Mouse (Mus musculus): ENCODE data around the gene Pigm. TPM values are rescaled to one million over a fixed set of nuclear protein-coding genes. Genes with fewer than 3 reads are reported as not detected.

Gene Pigm
- polyA plus RNA-seq, 1 experiment from 2014 or later = 4.7 TPM

GRCm38 (mm10) chr1:172352453-172352852, 23.9 kb upstream of the Pigm start:
- no peak for ATAC-seq (ENCODE audit: extremely low read depth, insufficient number of reproducible peaks, low FRiP score, low TSS enrichment)
- H3K4me2 ChIP-seq = no peak overlapping the region
- 56% methylated on average over 3 of the region's 3 CpGs for WGBS
- H3K4me3 ChIP-seq = no peak overlapping the region
- H3K36me3 ChIP-seq = no peaks in the 10 kb centered on the region
- no peak overlapping the region for H3K27ac ChIP-seq (replicated peaks)
- no peaks in the 10 kb centered on the region for H3K9me3 ChIP-seq
- H3K9ac ChIP-seq = no peak overlapping the region
- peaks cover 96% of the 10 kb centered on the region for H3K27me3 ChIP-seq (replicated peaks)
- peaks cover 11% of the 10 kb centered on the region for H3K4me1 ChIP-seq

DNA sequence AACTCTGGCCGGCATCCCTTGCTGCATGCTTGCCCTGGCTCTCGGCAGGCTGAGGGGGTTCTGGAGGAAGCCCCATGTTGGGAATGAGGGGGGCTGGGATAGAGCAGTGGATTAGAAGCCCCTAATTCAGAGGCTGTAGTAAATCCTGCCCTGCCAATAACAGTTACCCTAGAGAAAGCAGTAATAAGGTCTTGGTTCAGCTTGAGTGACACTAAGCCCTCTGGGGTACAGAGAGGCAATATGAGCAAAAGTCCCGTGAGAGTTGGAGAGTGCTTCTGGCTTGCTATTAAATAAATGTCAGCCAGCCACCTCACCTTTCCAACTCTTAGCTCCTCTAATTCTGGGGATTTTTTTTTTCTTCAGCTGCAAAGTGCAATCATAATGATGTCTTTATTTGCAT, 21.0 kb upstream of the Pigm start:
- no peak for ATAC-seq (ENCODE audit: extremely low read depth, insufficient number of reproducible peaks, low FRiP score, low TSS enrichment)
- Histone ChIP-seq H3K9ac (no peak overlapping the region), H3K36me3 (no peaks in the 10 kb centered on the region), H3K27me3 (replicated peaks) (peaks cover 91% of the 10 kb centered on the region), H3K9me3 (no peaks in the 10 kb centered on the region), H3K4me2 (no peak overlapping the region), H3K4me1 (peaks cover 4% of the 10 kb centered on the region), H3K27ac (replicated peaks) (no peak overlapping the region), H3K4me3 (no peak overlapping the region)
- 42% methylated on average over 3 of the region's 3 CpGs for WGBS

GRCm38 (mm10) chr1:172357550-172357949, 18.8 kb upstream of the Pigm start:
- Histone ChIP-seq H3K27me3 (replicated peaks) (peaks cover 71% of the 10 kb centered on the region), H3K9me3 (no peaks in the 10 kb centered on the region), H3K4me2 (no peak overlapping the region), H3K27ac (replicated peaks) (no peak overlapping the region), H3K9ac (no peak overlapping the region), H3K4me1 (no peaks in the 10 kb centered on the region), H3K36me3 (no peaks in the 10 kb centered on the region), H3K4me3 (no peak overlapping the region)
- ATAC-seq (ENCODE audit: extremely low read depth, insufficient number of reproducible peaks, low FRiP score, low TSS enrichment) = no peak
- 4% methylated on average over 1 of the region's 1 CpGs for WGBS

DNA sequence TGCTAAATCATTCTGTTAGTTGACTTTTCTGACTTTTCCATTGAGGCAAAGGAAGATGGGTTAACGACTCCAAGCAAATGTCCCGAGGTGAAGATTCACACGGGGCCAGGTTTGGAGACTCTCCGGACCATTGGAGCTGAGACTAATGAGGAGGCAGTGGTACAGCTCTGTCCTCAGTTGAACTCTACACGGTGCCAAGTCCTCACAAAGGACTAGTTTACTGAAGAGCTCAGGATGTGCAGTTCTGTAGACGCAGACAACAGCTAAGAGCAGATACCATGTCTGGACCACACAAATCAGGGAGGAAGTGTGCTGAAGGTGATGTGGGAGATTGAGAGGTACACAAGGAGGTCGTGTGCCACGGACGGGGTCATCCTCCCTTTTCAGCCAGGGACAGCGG, 18.0 kb upstream of the Pigm start:
- H3K4me1 ChIP-seq = no peaks in the 10 kb centered on the region
- no peaks in the 10 kb centered on the region for H3K36me3 ChIP-seq
- WGBS = 69% methylated on average over 10 of the region's 10 CpGs
- no peak for ATAC-seq (ENCODE audit: extremely low read depth, insufficient number of reproducible peaks, low FRiP score, low TSS enrichment)
- H3K27ac ChIP-seq (replicated peaks) = no peak overlapping the region
- H3K27me3 ChIP-seq (replicated peaks) = peaks cover 70% of the 10 kb centered on the region
- no peaks in the 10 kb centered on the region for H3K9me3 ChIP-seq
- H3K4me2 ChIP-seq = no peak overlapping the region
- no peak overlapping the region for H3K4me3 ChIP-seq
- no peak overlapping the region for H3K9ac ChIP-seq

DNA sequence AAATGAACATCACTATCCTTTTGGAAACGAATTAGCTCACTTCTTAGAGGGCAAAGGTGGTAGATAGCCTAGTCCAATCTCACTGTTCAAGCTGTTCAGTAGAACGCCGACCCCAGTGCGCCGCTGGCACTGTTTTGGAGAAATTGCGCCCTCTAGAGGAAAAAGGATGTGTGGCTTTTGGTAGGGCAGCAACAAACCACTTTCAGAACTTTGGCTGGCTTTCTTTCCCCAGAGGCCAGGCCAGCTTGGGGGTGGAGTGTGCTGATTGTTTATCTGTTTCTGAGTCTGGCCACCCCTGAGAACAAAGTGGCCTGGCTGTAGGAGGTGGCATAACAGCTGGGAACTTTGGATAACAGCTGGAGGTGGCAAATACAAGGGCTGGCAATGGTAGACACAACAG, 11.7 kb upstream of the Pigm start:
- Histone ChIP-seq H3K9ac (no peak overlapping the region), H3K4me1 (peaks cover 10% of the 10 kb centered on the region), H3K9me3 (no peaks in the 10 kb centered on the region), H3K36me3 (no peaks in the 10 kb centered on the region), H3K27me3 (replicated peaks) (peaks cover 45% of the 10 kb centered on the region), H3K4me2 (peak overlapping the region; percentile 48), H3K27ac (replicated peaks) (no peak overlapping the region), H3K4me3 (no peak overlapping the region)
- 7% methylated on average over 6 of the region's 6 CpGs for WGBS
- peak; percentile 31; the same call in 1 of the 2 replicates for ATAC-seq (ENCODE audit: extremely low read depth, insufficient number of reproducible peaks, low FRiP score, low TSS enrichment)

- H3K27ac ChIP-seq (replicated peaks) = no peak overlapping the region
- H3K27me3 ChIP-seq (replicated peaks) = peaks cover 40% of the 10 kb centered on the region
- H3K9me3 ChIP-seq = no peaks in the 10 kb centered on the region
- 22% methylated on average over 23 of the region's 23 CpGs for WGBS
- peaks cover 10% of the 10 kb centered on the region for H3K4me1 ChIP-seq
- no peaks in the 10 kb centered on the region for H3K36me3 ChIP-seq
- peak overlapping the region; percentile 57 for H3K4me2 ChIP-seq
- peak overlapping the region; percentile 17 for H3K4me3 ChIP-seq
- ATAC-seq (ENCODE audit: extremely low read depth, insufficient number of reproducible peaks, low FRiP score, low TSS enrichment) = no peak
- no peak overlapping the region for H3K9ac ChIP-seq
Observed at GRCm38 (mm10) chr1:172368768-172369418, 7.5 kb upstream of the Pigm start.

DNA sequence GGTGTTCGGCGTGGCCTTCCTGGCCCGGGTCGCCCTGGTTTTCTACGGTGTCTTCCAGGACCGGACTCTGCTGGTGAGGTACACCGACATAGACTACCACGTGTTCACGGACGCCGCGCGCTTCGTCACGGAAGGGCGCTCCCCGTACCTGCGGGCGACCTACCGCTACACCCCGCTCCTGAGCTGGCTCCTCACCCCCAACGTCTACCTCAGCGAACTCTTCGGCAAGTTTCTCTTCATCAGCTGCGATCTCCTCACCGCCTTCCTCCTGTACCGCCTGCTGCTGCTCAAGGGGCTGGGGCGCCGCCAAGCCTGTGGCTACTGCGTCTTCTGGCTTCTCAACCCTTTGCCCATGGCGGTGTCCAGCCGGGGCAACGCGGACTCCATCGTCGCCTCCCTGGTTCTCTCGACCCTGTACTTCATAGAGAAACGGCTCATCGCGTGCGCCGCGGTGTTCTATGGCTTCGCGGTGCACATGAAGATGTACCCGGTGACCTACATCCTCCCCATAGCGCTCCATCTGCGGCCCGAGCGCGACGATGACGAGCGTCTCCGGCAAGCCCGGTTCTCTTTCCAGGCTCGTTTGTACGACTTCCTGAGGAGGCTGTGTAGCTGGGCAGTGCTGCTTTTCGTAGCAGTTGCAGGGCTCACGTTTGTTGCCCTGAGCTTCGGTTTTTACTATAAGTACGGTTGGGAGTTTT, 562 bp downstream of the Pigm start:
- H3K4me2 ChIP-seq = peak overlapping the region; percentile 99
- no peaks in the 10 kb centered on the region; the same call in 1 of the 2 replicates for H3K27me3 ChIP-seq (replicated peaks)
- peak overlapping the region; percentile 88 for H3K9ac ChIP-seq
- H3K36me3 ChIP-seq = peaks cover 36% of the 10 kb centered on the region
- H3K27ac ChIP-seq (replicated peaks) = peak overlapping the region; percentile 68
- no peak; the same call in 1 of the 2 replicates for ATAC-seq (ENCODE audit: extremely low read depth, insufficient number of reproducible peaks, low FRiP score, low TSS enrichment)
- 2% methylated on average over 62 of the region's 62 CpGs for WGBS
- H3K4me1 ChIP-seq = peaks cover 39% of the 10 kb centered on the region
- no peaks in the 10 kb centered on the region for H3K9me3 ChIP-seq
- peak overlapping the region; percentile 79 for H3K4me3 ChIP-seq

DNA sequence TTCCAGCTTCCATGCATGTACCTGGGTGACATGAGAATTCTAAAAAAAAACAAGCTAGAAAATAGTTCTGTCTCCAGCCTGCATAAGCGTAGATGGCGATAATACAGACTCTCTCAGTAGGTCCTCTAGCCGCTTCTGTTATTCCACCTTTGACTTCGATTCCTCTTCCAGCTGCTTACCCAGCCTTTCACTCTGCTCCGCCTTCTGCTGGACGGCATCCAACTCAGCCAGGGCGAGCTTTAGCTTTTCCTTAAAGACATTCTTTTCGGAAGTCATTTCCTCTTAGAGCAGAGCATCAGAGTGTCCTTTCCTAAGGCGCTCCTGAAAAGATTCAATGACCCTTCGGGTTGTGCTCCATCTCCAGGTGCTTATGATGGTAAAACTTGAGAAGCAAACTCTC, 3.7 kb downstream of the Pigm start:
- Histone ChIP-seq H3K9ac (no peak overlapping the region), H3K4me1 (peaks cover 39% of the 10 kb centered on the region), H3K4me3 (no peak overlapping the region), H3K27ac (replicated peaks) (no peak overlapping the region), H3K4me2 (peak overlapping the region; percentile 10; the same call in 1 of the 2 replicates), H3K36me3 (peaks cover 48% of the 10 kb centered on the region), H3K9me3 (no peaks in the 10 kb centered on the region), H3K27me3 (replicated peaks) (no peaks in the 10 kb centered on the region)
- WGBS = 59% methylated on average over 10 of the region's 10 CpGs
- ATAC-seq (ENCODE audit: extremely low read depth, insufficient number of reproducible peaks, low FRiP score, low TSS enrichment) = no peak

- peaks cover 31% of the 10 kb centered on the region for H3K4me1 ChIP-seq
- no peak overlapping the region for H3K4me2 ChIP-seq
- peaks cover 48% of the 10 kb centered on the region for H3K36me3 ChIP-seq
- no peaks in the 10 kb centered on the region for H3K27me3 ChIP-seq (replicated peaks)
- no peak for ATAC-seq (ENCODE audit: extremely low read depth, insufficient number of reproducible peaks, low FRiP score, low TSS enrichment)
- H3K27ac ChIP-seq (replicated peaks) = no peak overlapping the region
- no peaks in the 10 kb centered on the region for H3K9me3 ChIP-seq
- H3K4me3 ChIP-seq = no peak overlapping the region
- WGBS = 97% methylated on average over 1 of the region's 1 CpGs
- H3K9ac ChIP-seq = no peak overlapping the region
Observed at GRCm38 (mm10) chr1:172382090-172382489, 5.7 kb downstream of the Pigm start.

DNA sequence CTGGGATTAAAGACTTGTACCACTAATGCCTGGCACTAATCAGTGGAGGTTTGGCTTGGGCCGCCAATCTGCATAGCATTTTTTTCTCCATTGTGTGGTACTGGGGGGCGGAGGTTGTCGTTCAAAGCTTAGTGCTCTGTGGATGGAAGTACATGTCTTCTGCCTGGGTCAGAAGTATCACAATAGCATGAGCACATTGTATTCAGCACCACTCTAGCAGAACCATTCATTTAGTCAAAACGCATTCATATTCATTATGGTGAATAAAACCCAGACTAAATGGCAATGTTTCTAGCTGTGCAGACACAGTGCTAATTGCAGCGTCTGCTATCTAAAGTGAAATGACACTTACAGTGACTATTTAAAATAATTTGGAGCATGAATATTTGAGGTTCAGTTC, 10.9 kb downstream of the Pigm start:
- H3K36me3 ChIP-seq = peaks cover 11% of the 10 kb centered on the region
- no peaks in the 10 kb centered on the region for H3K9me3 ChIP-seq
- ATAC-seq (ENCODE audit: extremely low read depth, insufficient number of reproducible peaks, low FRiP score, low TSS enrichment) = no peak
- H3K27me3 ChIP-seq (replicated peaks) = peaks cover 6% of the 10 kb centered on the region; the same call in 1 of the 2 replicates
- no peak overlapping the region for H3K4me2 ChIP-seq
- no peak overlapping the region for H3K27ac ChIP-seq (replicated peaks)
- H3K4me1 ChIP-seq = peaks cover 8% of the 10 kb centered on the region
- WGBS = 82% methylated on average over 5 of the region's 5 CpGs
- no peak overlapping the region for H3K9ac ChIP-seq
- no peak overlapping the region for H3K4me3 ChIP-seq

DNA sequence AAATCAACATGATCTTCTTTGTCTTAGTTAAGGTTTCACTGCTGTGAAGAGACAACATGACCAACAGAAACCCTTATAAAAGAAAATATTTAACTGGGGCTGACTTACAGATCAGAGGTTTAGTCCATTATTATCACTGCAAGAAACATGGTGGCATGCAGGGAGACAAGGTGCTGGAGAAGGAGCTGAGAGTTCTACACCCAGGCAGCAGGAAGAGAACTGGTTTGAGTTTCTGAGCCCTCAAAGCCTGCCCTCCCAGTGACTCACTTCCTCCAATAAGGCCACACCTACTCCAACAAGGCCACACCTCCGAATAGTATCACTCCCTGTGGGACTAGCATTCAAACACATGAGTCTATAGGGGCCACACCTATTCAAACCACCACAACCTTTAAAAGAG, 14.4 kb downstream of the Pigm start:
- Histone ChIP-seq H3K27me3 (replicated peaks) (peaks cover 19% of the 10 kb centered on the region), H3K36me3 (no peaks in the 10 kb centered on the region), H3K4me1 (peaks cover 10% of the 10 kb centered on the region), H3K9me3 (no peaks in the 10 kb centered on the region), H3K4me2 (no peak overlapping the region), H3K4me3 (no peak overlapping the region), H3K9ac (no peak overlapping the region), H3K27ac (replicated peaks) (no peak overlapping the region)
- WGBS = 55% methylated on average over 1 of the region's 1 CpGs
- no peak for ATAC-seq (ENCODE audit: extremely low read depth, insufficient number of reproducible peaks, low FRiP score, low TSS enrichment)

Data from heart, embryonic 13.5 days (tissue).